ENCODE assay signal across 30 mouse cellular contexts in genomic region chr5:122735853-122736252, GRCm38 (mm10).
"Had no signal": no experiment of that assay in that cellular context is flagged by ENCODE, and none has a peak within 500 bp of the region (broad histone marks: within the 10 kb centered on the region; RNA-seq: fewer than 3 reads in every experiment).

No protein-coding gene starts in this region.

- H3K9me3 ChIP-seq: limb, embryonic 10.5 days; limb, embryonic 12.5 days; limb, embryonic 13.5 days; limb, embryonic 15.5 days; liver, embryonic 13.5 days; liver, embryonic 15.5 days; lung, embryonic 15.5 days; megakaryocyte, embryonic 14.5 days; midbrain, embryonic 10.5 days; midbrain, embryonic 12.5 days; midbrain, embryonic 13.5 days; midbrain, embryonic 15.5 days; neural tube, embryonic 12.5 days had no signal

- H3K36me3 ChIP-seq: midbrain, embryonic 15.5 days had no signal

- H3K27ac ChIP-seq: left cerebral cortex, adult 2 months; limb, embryonic 12.5 days; limb, embryonic 13.5 days; limb, embryonic 15.5 days; liver, embryonic 13.5 days; liver, embryonic 14.5 days; liver, embryonic 15.5 days; lung, embryonic 15.5 days; macrophage; midbrain, embryonic 12.5 days; midbrain, embryonic 13.5 days; midbrain, embryonic 15.5 days; neural tube, embryonic 12.5 days had no signal

- H3K4me3 ChIP-seq: left cerebral cortex, adult 2 months; limb, embryonic 10.5 days; limb, embryonic 12.5 days; limb, embryonic 13.5 days; limb, embryonic 15.5 days; liver, embryonic 13.5 days; liver, embryonic 15.5 days; lung, embryonic 15.5 days; megakaryocyte, embryonic 14.5 days; midbrain, embryonic 10.5 days; midbrain, embryonic 12.5 days; midbrain, embryonic 13.5 days; midbrain, embryonic 15.5 days; myocyte; neural tube, embryonic 12.5 days had no signal

- H3K27me3 ChIP-seq: limb, embryonic 12.5 days; limb, embryonic 13.5 days; limb, embryonic 15.5 days; liver, embryonic 13.5 days; liver, embryonic 15.5 days; lung, embryonic 15.5 days; megakaryocyte, embryonic 14.5 days; midbrain, embryonic 12.5 days; midbrain, embryonic 13.5 days; midbrain, embryonic 15.5 days; neural tube, embryonic 12.5 days had no signal

- DNase-seq: left cerebral cortex, postnatal 4 days; liver; liver, embryonic 13.5 days; lung, adult 18-20 months; lung, adult 2 months; lung, embryonic 14.5 days; lung, postnatal 10 days; lung, postnatal 14 days; lung, postnatal 36 days; lung, postnatal 4 days; midbrain, embryonic 14.5 days had no signal

- H3K9ac ChIP-seq: limb, embryonic 13.5 days; limb, embryonic 15.5 days; liver, embryonic 13.5 days; liver, embryonic 14.5 days; liver, embryonic 15.5 days; lung, embryonic 14.5 days; lung, embryonic 15.5 days; midbrain, embryonic 12.5 days; midbrain, embryonic 13.5 days; midbrain, embryonic 15.5 days; neural tube, embryonic 12.5 days had no signal

- H3K4me1 ChIP-seq: midbrain, embryonic 13.5 days; midbrain, embryonic 15.5 days; neural tube, embryonic 12.5 days had no signal

- ATAC-seq: lung, postnatal 0 days; midbrain, embryonic 13.5 days; midbrain, embryonic 15.5 days; midbrain, embryonic 16.5 days had no signal

- H3K4me2 ChIP-seq: limb, embryonic 12.5 days; limb, embryonic 13.5 days; limb, embryonic 15.5 days; liver, embryonic 13.5 days; liver, embryonic 15.5 days; lung, embryonic 14.5 days; lung, embryonic 15.5 days; midbrain, embryonic 11.5 days; midbrain, embryonic 12.5 days; midbrain, embryonic 13.5 days; midbrain, embryonic 15.5 days; neural tube, embryonic 12.5 days had no signal
